Mouse (Mus musculus): ENCODE measurements around the gene Dlat. TPM values are rescaled to one million over a fixed set of nuclear protein-coding genes. Genes with fewer than 3 reads are reported as not detected.
"Not testable (repeated sequence)": the region's sequence is repeated elsewhere in the genome, so short reads cannot be mapped to it uniquely, and the experiment has no call there.

The Dlat gene
- total RNA-seq, 2 experiments from 2014 or later, result 207 to 232 TPM

- no peak for DNase-seq
- intact Hi-C loops (cut with DNase I), result no loop called here
Observed at GRCm38 (mm10) chr9:50667579-50668498, 8.3 kb upstream of the Dlat start.

- intact Hi-C loops (cut with DNase I), result no loop called here
- no peak for DNase-seq
Observed at GRCm38 (mm10) chr9:50666442-50666841, 6.9 kb upstream of the Dlat start.

GRCm38 (mm10) chr9:50664826-50665225, 5.2 kb upstream of the Dlat start:
- intact Hi-C loops (cut with DNase I), result no loop called here

GRCm38 (mm10) chr9:50660431-50660830, 851 bp upstream of the Dlat start:
- DNase-seq, result peak in 1 of 2 experiments; percentile 11
- intact Hi-C loops (cut with DNase I), result no loop called here

More at GRCm38 (mm10) chr9:50664826-50665225, 5.2 kb upstream of the Dlat start:
- DNase-seq, result no peak

GRCm38 (mm10) chr9:50658941-50659388, 615 bp downstream of the Dlat start:
- intact Hi-C loops (cut with DNase I), result loop anchor here (2.0 kb wide), 1 partner anchor 42 kb away; the partner anchor contains the start of genes Nkapd1 and Pih1d2
- DNase-seq, result no peak

GRCm38 (mm10) chr9:50658391-50658790, 1.2 kb downstream of the Dlat start:
- intact Hi-C loops (cut with DNase I), result loop anchor here (2.0 kb wide), 1 partner anchor 42 kb away; the partner anchor contains the start of genes Nkapd1 and Pih1d2
- no peak for DNase-seq

- no peak for DNase-seq
- intact Hi-C loops (cut with DNase I), result no loop called here
Observed at GRCm38 (mm10) chr9:50650503-50650902, 9.1 kb downstream of the Dlat start.

GRCm38 (mm10) chr9:50646826-50647370, 12.7 kb downstream of the Dlat start:
- no peak for DNase-seq
- intact Hi-C loops (cut with DNase I), result no loop called here

- intact Hi-C loops (cut with DNase I), result no loop called here
- DNase-seq, result no peak
Observed at GRCm38 (mm10) chr9:50634270-50634669, 25.3 kb downstream of the Dlat start.

GRCm38 (mm10) chr9:50633059-50633458, 26.5 kb downstream of the Dlat start:
- intact Hi-C loops (cut with DNase I), result no loop called here

GRCm38 (mm10) chr9:50632016-50632688, 27.4 kb downstream of the Dlat start:
- DNase-seq, result no peak
- intact Hi-C loops (cut with DNase I), result no loop called here

More at GRCm38 (mm10) chr9:50633059-50633458, 26.5 kb downstream of the Dlat start:
- no peak for DNase-seq

- intact Hi-C loops (cut with DNase I); DNase-seq: not testable (repeated sequence)
Observed at GRCm38 (mm10) chr9:50630903-50631302, 28.7 kb downstream of the Dlat start.

GRCm38 (mm10) chr9:50617794-50618330, 41.7 kb downstream of the Dlat start:
- no peak for DNase-seq
- intact Hi-C loops (cut with DNase I), result loop anchor here (2.0 kb wide), 1 partner anchor 41 kb away; the partner anchor contains the start of gene Dlat

- intact Hi-C loops (cut with DNase I), result loop anchor here (2.0 kb wide), 1 partner anchor 42 kb away; the partner anchor contains the start of gene Dlat
- DNase-seq, result peak; percentile 80 to 90
Observed at GRCm38 (mm10) chr9:50616766-50617603, 42.6 kb downstream of the Dlat start, which contains the start of the genes Pih1d2 and Nkapd1. Pih1d2 (plus strand) TSS chr9:50617321. Nkapd1 (minus strand) TSS chr9:50617464.

GRCm38 (mm10) chr9:50616161-50616560, 43.4 kb downstream of the Dlat start:
- no peak for DNase-seq
- intact Hi-C loops (cut with DNase I), result loop anchor here (2.0 kb wide), 1 partner anchor 43 kb away; the partner anchor contains the start of gene Dlat

- intact Hi-C loops (cut with DNase I), result no loop called here
- no peak for DNase-seq
Observed at GRCm38 (mm10) chr9:50612115-50612514, 47.5 kb downstream of the Dlat start.

- DNase-seq, result no peak
- intact Hi-C loops (cut with DNase I), result no loop called here
Observed at GRCm38 (mm10) chr9:50604338-50604737, 55.2 kb downstream of the Dlat start.

- DNase-seq, result no peak
- intact Hi-C loops (cut with DNase I), result no loop called here
Observed at GRCm38 (mm10) chr9:50603998-50604324, 55.6 kb downstream of the Dlat start.

- intact Hi-C loops (cut with DNase I), result no loop called here
Observed at GRCm38 (mm10) chr9:50603189-50603997, 56.2 kb downstream of the Dlat start, which contains the start of the genes Sdhd and Timm8b. Sdhd (minus strand) TSS chr9:50603812. Timm8b (plus strand) TSS chr9:50603910.

More at GRCm38 (mm10) chr9:50603189-50603997, 56.2 kb downstream of the Dlat start, which contains the start of the genes Sdhd and Timm8b:
- DNase-seq, result peak; percentile 86 to 90
